Mouse (Mus musculus) kidney, embryonic 14.5 days (tissue): ENCODE results near the gene Nme7. TPM values are rescaled to one million over a fixed set of nuclear protein-coding genes. Genes with fewer than 3 reads are reported as not detected.

Source experiments
- ATAC-seq: fragments of 200-750 bp; cut with Nextera tagmentation; 2 replicates; pipeline ENCODE4 v1.8.0; 2017; ENCODE audit warnings: moderate number of reproducible peaks, mild to moderate bottlenecking, moderate TSS enrichment, moderate library complexity; ENCODE audit not compliant: low FRiP score, low TSS enrichment
- H3K27ac ChIP-seq: fragments of 300-500 bp; sonication (generic); 2 replicates; pipeline ENCODE4 v1.5.1; 2014; ENCODE audit warnings: low read depth, mild to moderate bottlenecking, low read length, moderate library complexity, mixed read lengths
- H3K27me3 ChIP-seq: fragments of 300-500 bp; sonication (generic); 2 replicates; pipeline ENCODE4 v1.6.1; 2014; ENCODE audit warnings: mild to moderate bottlenecking, low read length; ENCODE audit not compliant: control insufficient read depth, insufficient read depth
- H3K36me3 ChIP-seq: fragments of 300-500 bp; sonication (generic); 2 replicates; pipeline ENCODE4 v1.6.1; 2014; ENCODE audit warnings: low read length, mixed read lengths; ENCODE audit not compliant: control insufficient read depth, insufficient read depth
- H3K4me1 ChIP-seq: fragments of 300-500 bp; sonication (generic); 2 replicates; pipeline ENCODE4 v1.6.1; 2014; ENCODE audit warnings: low read length, mixed read lengths; ENCODE audit not compliant: control insufficient read depth, insufficient read depth
- H3K4me2 ChIP-seq: fragments of 300-500 bp; sonication (generic); replicated peaks from 2 replicates; pipeline ENCODE4 v1.6.1; 2014; ENCODE audit warnings: low read depth, mild to moderate bottlenecking, low read length
- H3K4me3 ChIP-seq: fragments of 300-500 bp; sonication (generic); 2 replicates; pipeline ENCODE4 v1.5.1; 2014; ENCODE audit warnings: mild to moderate bottlenecking, low read length
- H3K9ac ChIP-seq: fragments of 300-500 bp; sonication (generic); 2 replicates; pipeline ENCODE4 v1.6.1; 2014; ENCODE audit warnings: low read depth, mild to moderate bottlenecking, low read length, moderate library complexity
- H3K9me3 ChIP-seq: fragments of 300-500 bp; sonication (generic); 2 replicates; pipeline ENCODE4 v1.6.1; 2016; ENCODE audit warnings: low read length; ENCODE audit not compliant: control insufficient read depth
- WGBS: fragments of 180-500 bp; shearing (Covaris S2); extraction: QIAGEN DNeasy Blood & Tissue Kit; methylation state at CpG from one replicate; pipeline ENCODE4 v1.1.7; 2014; 5-methylcytosine and 5-hydroxymethylcytosine counted together
- polyA plus RNA-seq: library from polyadenylated mRNA; unstranded; fragments of >200 nt; fragmentation: Nextera tagmentation; extraction: Ambion mirVana; gene quantifications from 2 replicates; pipeline ENCODE4 v1.2.1, GENCODE M21; 2014

Nme7 gene
- polyA plus RNA-seq, 1 experiment from 2014 or later: 47.9 TPM

DNA sequence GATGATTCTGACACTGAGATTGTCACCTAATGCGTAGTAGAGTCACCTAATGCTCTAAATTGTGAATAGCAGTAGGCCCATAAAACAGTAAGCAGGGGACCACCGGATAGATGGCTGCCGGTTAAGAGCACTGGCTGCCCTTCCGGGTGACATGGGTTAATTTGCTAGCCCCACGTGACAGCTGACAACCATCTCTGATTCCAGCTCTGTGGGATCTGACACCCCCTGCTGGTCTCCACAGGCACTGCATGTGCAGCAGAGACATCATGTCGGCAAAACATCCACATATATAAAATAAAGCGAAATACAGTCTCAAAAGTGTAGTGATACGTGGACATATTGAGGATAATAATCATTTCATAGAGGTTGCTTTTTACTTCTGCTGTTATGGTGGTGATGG lies 11.3 kb downstream of the Nme7 start:
- H3K36me3 ChIP-seq: peaks cover 14% of the 10 kb centered on the region; the same call in 1 of the 2 replicates
- no peaks in the 10 kb centered on the region for H3K9me3 ChIP-seq
- WGBS: 80% methylated on average over 8 of the region's 8 CpGs
- no peak overlapping the region for H3K27ac ChIP-seq
- no peak for ATAC-seq
- no peak overlapping the region for H3K4me3 ChIP-seq
- H3K4me1 ChIP-seq: no peaks in the 10 kb centered on the region
- H3K27me3 ChIP-seq: no peaks in the 10 kb centered on the region
- H3K9ac ChIP-seq: no peak overlapping the region
- H3K4me2 ChIP-seq: no peak overlapping the region

DNA sequence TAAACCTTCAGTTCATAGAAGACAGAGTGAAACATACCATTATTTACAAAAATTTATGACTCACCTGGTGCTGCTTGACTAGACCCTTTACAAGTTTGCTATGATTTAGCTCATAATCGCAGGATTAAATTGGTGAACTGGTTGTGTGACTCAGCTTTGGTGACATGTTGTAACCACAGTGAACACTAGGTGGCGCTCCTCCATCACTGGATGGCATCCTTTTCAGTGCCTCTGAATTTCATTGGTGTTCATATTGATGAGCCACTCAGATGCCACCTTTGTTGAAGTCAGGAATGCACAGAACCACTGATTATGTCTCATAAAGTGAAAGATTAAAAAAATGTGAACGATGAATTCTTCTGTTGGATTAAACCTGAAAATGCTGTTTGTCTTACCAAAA lies 12.8 kb downstream of the Nme7 start:
- WGBS: 36% methylated on average over 3 of the region's 3 CpGs
- H3K36me3 ChIP-seq: peaks cover 14% of the 10 kb centered on the region; the same call in 1 of the 2 replicates
- no peak for ATAC-seq

DNA sequence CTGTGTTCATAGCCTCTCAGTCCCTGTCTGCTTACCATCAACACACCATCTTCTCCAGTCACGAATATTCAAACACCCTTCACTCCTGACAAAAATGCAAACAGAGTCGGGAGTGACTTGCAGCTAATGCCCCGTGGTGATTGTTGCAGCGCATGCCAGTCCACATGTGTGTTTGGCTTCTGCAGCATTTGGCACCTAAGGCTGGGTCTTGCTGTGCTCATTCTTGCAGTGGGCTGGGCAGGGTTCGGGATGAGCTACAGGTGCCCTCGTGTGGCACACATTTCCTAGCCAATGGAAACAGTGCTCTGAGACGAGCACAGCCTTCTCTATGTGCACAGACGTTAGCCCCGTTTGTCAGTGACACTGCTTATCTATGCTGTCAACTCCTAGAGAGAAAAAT lies 13.3 kb downstream of the Nme7 start:
- H3K9ac ChIP-seq: no peak overlapping the region
- no peak overlapping the region for H3K4me3 ChIP-seq
- H3K27ac ChIP-seq: no peak overlapping the region
- no peaks in the 10 kb centered on the region for H3K9me3 ChIP-seq
- no peak overlapping the region for H3K4me2 ChIP-seq
- 90% methylated on average over 9 of the region's 9 CpGs for WGBS
- peaks cover 14% of the 10 kb centered on the region; the same call in 1 of the 2 replicates for H3K36me3 ChIP-seq
- no peak for ATAC-seq
- H3K4me1 ChIP-seq: 0 out of 2 replicates have a peak, but pooled peaks cover 4% of the 10 kb centered on the region
- no peaks in the 10 kb centered on the region for H3K27me3 ChIP-seq

More for the DNA sequence above, 12.8 kb downstream of the Nme7 start:
- Histone ChIP-seq H3K4me3 (no peak overlapping the region), H3K9ac (no peak overlapping the region), H3K9me3 (no peaks in the 10 kb centered on the region), H3K4me2 (no peak overlapping the region), H3K27me3 (no peaks in the 10 kb centered on the region), H3K27ac (no peak overlapping the region), H3K4me1 (no peaks in the 10 kb centered on the region)

DNA sequence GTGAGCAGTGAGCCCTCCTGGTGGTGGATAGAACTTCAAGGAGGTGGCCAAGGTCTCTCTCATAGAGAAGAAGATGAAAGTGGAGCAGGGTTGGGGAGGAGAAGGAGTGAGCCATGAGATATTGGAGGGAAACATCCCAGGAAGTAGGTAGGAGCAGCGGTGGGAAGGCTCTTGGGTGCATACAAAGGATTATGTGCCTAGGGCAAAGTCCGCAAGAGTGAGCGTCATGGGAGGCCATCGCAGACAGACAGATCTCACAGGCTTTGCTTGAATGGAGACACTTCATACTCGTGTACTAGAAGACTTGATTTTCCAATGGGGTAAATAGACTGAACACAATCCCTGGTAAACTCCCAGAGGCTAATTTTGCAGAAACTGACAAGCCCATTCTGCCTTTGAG lies 14.6 kb downstream of the Nme7 start:
- H3K36me3 ChIP-seq: peaks cover 7% of the 10 kb centered on the region; the same call in 1 of the 2 replicates
- ATAC-seq: no peak
- no peaks in the 10 kb centered on the region for H3K9me3 ChIP-seq
- H3K9ac ChIP-seq: no peak overlapping the region
- H3K27me3 ChIP-seq: no peaks in the 10 kb centered on the region
- no peak overlapping the region for H3K4me2 ChIP-seq
- H3K4me3 ChIP-seq: no peak overlapping the region
- WGBS: 96% methylated on average over 5 of the region's 5 CpGs
- H3K4me1 ChIP-seq: 0 out of 2 replicates have a peak, but pooled peaks cover 4% of the 10 kb centered on the region
- no peak overlapping the region for H3K27ac ChIP-seq

DNA sequence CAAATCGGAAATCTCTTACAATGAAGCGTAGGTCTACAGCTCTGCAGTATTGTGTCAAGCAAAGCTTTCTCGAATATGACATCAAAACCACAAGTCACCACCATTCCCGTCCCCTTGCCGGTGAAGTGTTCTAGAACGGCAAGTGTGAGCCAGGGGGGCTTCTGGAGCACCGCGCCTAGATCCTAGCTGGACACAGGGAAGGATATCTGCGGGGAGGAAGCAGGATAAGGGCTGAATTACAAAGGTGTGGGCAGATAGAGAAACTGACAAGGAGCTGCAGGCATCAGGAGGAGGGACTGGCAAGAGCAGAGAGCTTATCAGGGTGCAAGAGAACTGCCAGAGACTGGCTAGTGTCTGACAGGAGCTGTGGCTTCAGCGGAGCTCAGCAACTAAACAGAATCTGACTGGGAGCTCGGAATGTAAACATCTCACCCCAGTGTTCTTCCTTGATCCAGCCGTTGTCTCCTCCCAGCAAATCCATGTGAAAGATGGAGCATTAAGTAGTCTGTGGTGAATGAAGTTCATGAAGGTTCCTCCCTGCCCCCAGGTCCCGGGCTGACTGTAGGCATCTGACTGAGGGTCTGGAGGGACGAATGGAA lies 15.7 kb downstream of the Nme7 start:
- H3K9me3 ChIP-seq: no peaks in the 10 kb centered on the region
- no peak overlapping the region for H3K4me2 ChIP-seq

DNA sequence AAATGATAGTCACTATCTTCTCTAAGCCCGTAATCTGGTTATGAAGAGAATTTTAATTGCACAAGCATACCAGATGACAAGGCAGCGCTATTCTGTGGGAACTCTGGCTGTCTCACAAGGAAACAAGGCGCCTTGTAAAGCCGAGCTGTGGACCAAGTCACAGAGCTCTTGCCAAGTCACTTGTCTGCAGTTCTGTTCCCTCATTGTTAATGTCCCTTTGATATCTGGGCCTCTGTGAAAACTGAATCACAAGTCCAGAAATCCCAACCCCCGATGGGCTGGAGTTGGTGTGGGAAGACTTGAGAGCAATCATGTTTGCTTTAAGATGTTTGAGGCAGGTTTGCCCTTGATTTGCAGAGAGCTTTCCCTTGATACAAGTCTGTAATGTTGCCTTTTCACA lies 16.8 kb downstream of the Nme7 start:
- no peak overlapping the region for H3K4me3 ChIP-seq
- H3K27me3 ChIP-seq: no peaks in the 10 kb centered on the region
- H3K36me3 ChIP-seq: no peaks in the 10 kb centered on the region
- no peak overlapping the region; the same call in 1 of the 2 replicates for H3K27ac ChIP-seq
- H3K4me1 ChIP-seq: 0 out of 2 replicates have a peak, but pooled peaks cover 4% of the 10 kb centered on the region
- H3K9me3 ChIP-seq: no peaks in the 10 kb centered on the region
- ATAC-seq: no peak
- 88% methylated on average over 5 of the region's 5 CpGs for WGBS
- H3K9ac ChIP-seq: no peak overlapping the region
- H3K4me2 ChIP-seq: no peak overlapping the region

More for the DNA sequence above, 15.7 kb downstream of the Nme7 start:
- no peaks in the 10 kb centered on the region for H3K36me3 ChIP-seq
- H3K4me1 ChIP-seq: 0 out of 2 replicates have a peak, but pooled peaks cover 4% of the 10 kb centered on the region
- no peak overlapping the region for H3K4me3 ChIP-seq
- no peaks in the 10 kb centered on the region for H3K27me3 ChIP-seq
- H3K27ac ChIP-seq: no peak overlapping the region
- 84% methylated on average over 14 of the region's 14 CpGs for WGBS
- H3K9ac ChIP-seq: no peak overlapping the region
- ATAC-seq: no peak

DNA sequence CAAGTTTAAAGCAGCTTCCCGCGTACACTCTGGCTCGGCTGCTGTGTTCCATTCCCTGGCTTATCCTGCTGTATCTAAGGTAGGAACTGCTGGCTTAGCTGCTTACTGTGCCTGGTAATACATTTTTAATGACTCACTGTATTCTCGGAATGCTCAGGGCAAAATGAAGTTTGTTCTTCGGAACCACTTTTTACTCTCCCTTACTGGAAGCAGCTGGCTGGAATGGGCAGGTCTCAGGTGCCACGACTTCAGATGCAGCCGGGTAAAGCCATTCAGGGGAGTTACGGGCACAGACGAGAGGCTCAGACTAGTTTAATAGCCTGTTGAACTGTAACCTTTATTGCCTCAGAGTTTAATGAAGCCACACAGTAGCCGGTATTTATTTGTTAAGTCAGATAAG lies 17.5 kb downstream of the Nme7 start:
- Histone ChIP-seq H3K4me3 (no peak overlapping the region), H3K27ac (0 out of 2 replicates have a peak overlapping the region, but pooled peaks have one; percentile 14), H3K4me1 (0 out of 2 replicates have a peak, but pooled peaks cover 4% of the 10 kb centered on the region), H3K27me3 (no peaks in the 10 kb centered on the region), H3K4me2 (no peak overlapping the region), H3K9me3 (no peaks in the 10 kb centered on the region), H3K36me3 (no peaks in the 10 kb centered on the region), H3K9ac (no peak overlapping the region)
- peak; percentile 46; the same call in 1 of the 2 replicates for ATAC-seq
- 60% methylated on average over 10 of the region's 10 CpGs for WGBS

DNA sequence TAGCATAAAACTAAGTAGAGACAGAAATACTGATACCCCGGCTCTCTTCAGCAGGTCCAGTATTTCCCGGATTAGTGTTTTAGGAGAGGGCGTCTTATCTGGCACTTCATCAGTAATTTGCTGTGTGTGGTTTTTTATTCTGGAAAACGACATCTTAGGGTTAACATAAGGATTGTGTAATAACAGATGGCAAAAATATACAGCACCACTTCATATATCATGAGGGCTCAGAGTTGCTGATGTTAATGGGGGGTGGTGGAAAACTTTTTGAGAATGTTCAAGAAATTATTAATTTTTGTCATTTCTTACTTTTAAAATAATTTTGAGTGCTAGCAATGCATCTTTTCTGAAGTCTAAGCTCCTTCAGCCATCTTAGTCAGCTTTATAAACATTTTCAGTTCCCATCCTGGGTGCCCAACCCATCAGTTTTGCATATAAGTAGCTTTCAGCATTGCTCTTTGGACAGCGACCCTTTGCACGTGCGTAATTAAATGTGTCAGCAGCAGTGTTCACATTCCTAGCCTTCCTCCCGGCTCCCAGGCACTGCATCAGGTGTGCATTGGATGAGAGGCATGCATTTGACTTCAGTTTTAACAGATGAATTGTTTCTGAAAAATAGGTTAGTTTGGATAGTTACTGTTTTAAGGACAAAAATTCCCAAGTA lies 19.2 kb downstream of the Nme7 start:
- Histone ChIP-seq H3K4me1 (0 out of 2 replicates have a peak, but pooled peaks cover 4% of the 10 kb centered on the region), H3K36me3 (peaks cover under 1% of the 10 kb centered on the region; the same call in 1 of the 2 replicates), H3K9me3 (no peaks in the 10 kb centered on the region), H3K27me3 (no peaks in the 10 kb centered on the region), H3K27ac (no peak overlapping the region), H3K4me2 (no peak overlapping the region), H3K9ac (no peak overlapping the region), H3K4me3 (no peak overlapping the region)
- WGBS: 79% methylated on average over 8 of the region's 8 CpGs
- no peak for ATAC-seq

DNA sequence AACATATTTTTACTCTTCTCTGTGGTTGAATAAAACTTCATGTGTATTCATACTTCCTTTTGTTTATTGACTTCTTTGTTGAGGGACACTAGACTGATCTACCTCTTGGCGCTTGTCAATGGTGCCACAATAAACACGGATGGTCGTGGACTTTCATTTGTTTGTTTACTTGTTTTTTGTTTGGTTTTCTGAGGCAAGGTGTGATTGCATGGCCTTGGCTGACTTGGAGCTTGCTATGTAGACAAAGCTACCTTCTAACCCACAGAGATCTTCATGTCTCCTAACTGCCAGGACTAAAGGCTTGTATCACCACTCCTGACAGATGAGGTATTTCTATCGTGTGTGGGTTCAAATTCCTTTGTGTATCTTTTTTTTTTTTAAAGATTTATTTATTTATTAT lies 20.3 kb downstream of the Nme7 start:
- no peak for ATAC-seq
- 87% methylated on average over 4 of the region's 4 CpGs for WGBS
- Histone ChIP-seq H3K4me2 (no peak overlapping the region), H3K9me3 (no peaks in the 10 kb centered on the region), H3K27ac (no peak overlapping the region), H3K27me3 (no peaks in the 10 kb centered on the region), H3K36me3 (peaks cover 3% of the 10 kb centered on the region; the same call in 1 of the 2 replicates), H3K4me1 (0 out of 2 replicates have a peak, but pooled peaks cover 4% of the 10 kb centered on the region), H3K9ac (no peak overlapping the region), H3K4me3 (no peak overlapping the region)
